Mouse (Mus musculus): ENCODE data around the gene Treml4. TPM values are rescaled to one million over a fixed set of nuclear protein-coding genes. Genes with fewer than 3 reads are reported as not detected.

The Treml4 gene
- polyA plus RNA-seq, 1 experiment from 2014 or later = 0.37 TPM

- H3K27me3 ChIP-seq = no peaks in the 10 kb centered on the region
- no peaks in the 10 kb centered on the region for H3K36me3 ChIP-seq
- peaks cover 9% of the 10 kb centered on the region; the same call in 1 of the 2 replicates for H3K4me1 ChIP-seq
- no peak overlapping the region for H3K27ac ChIP-seq
- no peak overlapping the region for H3K4me2 ChIP-seq
- ATAC-seq (ENCODE audit: insufficient number of reproducible peaks, low FRiP score, low TSS enrichment, low read depth) = no peak
- H3K9ac ChIP-seq = no peak overlapping the region
- no peaks in the 10 kb centered on the region for H3K9me3 ChIP-seq
- H3K4me3 ChIP-seq = no peak overlapping the region
Observed at GRCm38 (mm10) chr17:48278381-48278780, 14.3 kb downstream of the Treml4 start.

DNA sequence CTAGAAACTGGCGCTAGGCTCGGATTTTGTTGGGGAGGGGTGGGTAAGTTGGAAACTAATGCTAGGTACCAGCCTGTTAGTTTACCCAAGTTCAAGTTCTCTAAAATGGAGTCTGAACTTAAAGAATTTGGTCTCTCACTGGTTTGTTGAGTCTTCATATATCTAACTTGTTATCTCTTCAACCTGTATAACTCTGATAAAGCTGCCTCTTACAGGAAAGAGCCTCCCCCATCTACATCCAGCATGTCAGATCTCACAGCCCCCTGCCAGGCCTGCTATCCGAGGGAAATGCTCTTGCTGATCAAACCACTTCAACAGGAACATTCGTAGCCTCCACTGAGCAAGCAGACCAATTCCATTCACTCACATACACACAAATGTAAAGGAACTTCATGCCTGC lies 14.9 kb downstream of the Treml4 start:
- Histone ChIP-seq H3K4me2 (no peak overlapping the region), H3K4me1 (peaks cover 9% of the 10 kb centered on the region; the same call in 1 of the 2 replicates), H3K4me3 (no peak overlapping the region), H3K9me3 (no peaks in the 10 kb centered on the region), H3K27me3 (no peaks in the 10 kb centered on the region), H3K36me3 (no peaks in the 10 kb centered on the region), H3K27ac (no peak overlapping the region), H3K9ac (no peak overlapping the region)
- ATAC-seq (ENCODE audit: insufficient number of reproducible peaks, low FRiP score, low TSS enrichment, low read depth) = no peak
- WGBS = 78% methylated on average over 4 of the region's 4 CpGs

DNA sequence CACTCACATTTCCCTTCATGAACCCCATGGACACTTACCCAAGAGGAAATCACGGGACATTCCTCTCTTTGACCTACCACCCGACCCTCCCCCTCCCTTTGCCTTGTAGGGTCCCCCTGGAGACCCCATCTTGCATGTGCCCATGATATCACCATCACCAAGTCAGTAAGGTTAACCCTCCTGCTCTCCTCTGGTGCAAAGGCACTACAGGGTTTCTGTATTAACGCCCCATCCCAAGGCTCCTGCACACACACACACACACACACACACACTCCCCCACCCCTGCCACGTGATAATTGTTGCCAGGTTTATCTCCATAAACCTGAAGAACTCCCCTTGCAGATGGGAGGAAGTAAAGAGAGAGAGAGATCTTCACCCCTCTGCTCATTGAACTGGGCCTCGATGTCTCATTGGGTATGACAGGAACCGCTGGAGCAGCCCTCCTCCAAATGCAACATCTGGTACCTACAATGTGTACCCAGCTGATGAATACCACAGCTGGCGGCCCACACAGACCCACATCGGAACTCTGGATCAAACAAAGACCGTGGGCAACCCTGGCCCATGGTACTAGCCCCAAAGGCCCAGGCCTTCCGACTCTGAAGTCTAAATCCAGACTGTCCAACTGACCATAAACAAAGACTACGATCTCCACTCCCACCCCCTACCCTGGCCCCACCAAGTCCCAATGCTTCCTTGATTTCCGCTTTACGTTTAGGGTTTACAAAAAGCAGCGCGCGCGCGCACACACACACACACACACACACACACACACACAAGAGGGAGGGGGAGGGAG lies 17.0 kb downstream of the Treml4 start:
- H3K4me2 ChIP-seq = peak overlapping the region; percentile 38
- no peaks in the 10 kb centered on the region for H3K27me3 ChIP-seq
- no peaks in the 10 kb centered on the region for H3K9me3 ChIP-seq
- H3K4me1 ChIP-seq = peaks cover 9% of the 10 kb centered on the region; the same call in 1 of the 2 replicates
- H3K4me3 ChIP-seq = peak overlapping the region; percentile 27
- H3K36me3 ChIP-seq = no peaks in the 10 kb centered on the region
- no peak for ATAC-seq (ENCODE audit: insufficient number of reproducible peaks, low FRiP score, low TSS enrichment, low read depth)
- H3K9ac ChIP-seq = 0 out of 2 replicates have a peak overlapping the region, but pooled peaks have one; percentile 7
- WGBS = 30% methylated on average over 18 of the region's 18 CpGs
- no peak overlapping the region for H3K27ac ChIP-seq

GRCm38 (mm10) chr17:48281739-48282085 lies 17.6 kb downstream of the Treml4 start:
- peak overlapping the region; percentile 38 for H3K4me2 ChIP-seq
- peak overlapping the region; percentile 27 for H3K4me3 ChIP-seq
- ATAC-seq (ENCODE audit: insufficient number of reproducible peaks, low FRiP score, low TSS enrichment, low read depth) = no peak
- H3K4me1 ChIP-seq = peaks cover 9% of the 10 kb centered on the region; the same call in 1 of the 2 replicates
- no peaks in the 10 kb centered on the region for H3K36me3 ChIP-seq
- H3K27me3 ChIP-seq = no peaks in the 10 kb centered on the region
- H3K27ac ChIP-seq = no peak overlapping the region
- WGBS = 3% methylated on average over 3 of the region's 3 CpGs
- no peak overlapping the region for H3K9ac ChIP-seq
- no peaks in the 10 kb centered on the region for H3K9me3 ChIP-seq

GRCm38 (mm10) chr17:48286765-48287164 lies 22.7 kb downstream of the Treml4 start:
- no peak overlapping the region for H3K27ac ChIP-seq
- no peak overlapping the region for H3K4me2 ChIP-seq
- no peak overlapping the region for H3K9ac ChIP-seq
- WGBS = 54% methylated on average over 1 of the region's 1 CpGs
- H3K4me3 ChIP-seq = no peak overlapping the region
- H3K4me1 ChIP-seq = peaks cover under 1% of the 10 kb centered on the region; the same call in 1 of the 2 replicates
- H3K9me3 ChIP-seq = no peaks in the 10 kb centered on the region
- H3K27me3 ChIP-seq = no peaks in the 10 kb centered on the region
- no peaks in the 10 kb centered on the region for H3K36me3 ChIP-seq
- no peak for ATAC-seq (ENCODE audit: insufficient number of reproducible peaks, low FRiP score, low TSS enrichment, low read depth)

GRCm38 (mm10) chr17:48287276-48287675 lies 23.2 kb downstream of the Treml4 start:
- no peak overlapping the region for H3K9ac ChIP-seq
- 65% methylated on average over 2 of the region's 2 CpGs for WGBS
- ATAC-seq (ENCODE audit: insufficient number of reproducible peaks, low FRiP score, low TSS enrichment, low read depth) = no peak

DNA sequence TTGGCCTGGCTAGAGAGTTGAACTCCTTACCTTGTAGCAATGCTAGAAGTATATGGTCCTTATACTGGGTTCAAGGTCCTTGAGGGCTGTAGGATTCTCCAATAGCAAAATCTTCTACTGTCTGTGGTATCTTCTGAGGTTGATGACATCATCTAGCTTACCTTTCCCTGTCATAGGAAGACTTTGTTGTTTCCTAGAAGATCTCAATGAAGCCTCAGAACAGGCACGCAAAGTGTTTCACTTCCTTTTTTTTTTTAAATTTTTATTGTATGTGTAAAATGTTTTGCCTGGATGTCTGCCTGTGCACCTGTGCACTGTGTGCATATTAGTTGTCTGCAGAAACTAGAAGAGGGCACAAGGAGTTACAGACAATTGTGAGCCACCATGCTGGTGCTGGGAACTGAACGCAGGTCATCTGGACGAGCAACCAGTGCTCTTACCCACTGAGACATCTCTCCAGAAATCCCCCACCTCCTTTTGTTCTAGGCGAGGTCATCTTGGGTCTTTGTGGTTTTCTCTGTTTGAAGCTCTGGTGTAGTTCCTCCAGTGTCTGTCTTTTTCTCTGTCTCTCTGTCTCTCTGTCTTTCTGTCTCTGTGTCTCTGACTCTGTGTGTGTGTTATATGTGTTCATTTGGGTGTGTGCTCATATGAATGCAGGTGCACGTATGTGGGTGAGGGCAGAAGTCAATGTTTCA lies 29.6 kb downstream of the Treml4 start:
- Histone ChIP-seq H3K9ac (no peak overlapping the region), H3K27me3 (no peaks in the 10 kb centered on the region), H3K36me3 (no peaks in the 10 kb centered on the region), H3K9me3 (no peaks in the 10 kb centered on the region), H3K4me1 (no peaks in the 10 kb centered on the region), H3K27ac (no peak overlapping the region), H3K4me2 (no peak overlapping the region), H3K4me3 (no peak overlapping the region)
- 82% methylated on average over 5 of the region's 5 CpGs for WGBS
- ATAC-seq (ENCODE audit: insufficient number of reproducible peaks, low FRiP score, low TSS enrichment, low read depth) = no peak

More at GRCm38 (mm10) chr17:48287276-48287675, 23.2 kb downstream of the Treml4 start:
- Histone ChIP-seq H3K9me3 (no peaks in the 10 kb centered on the region), H3K4me1 (no peaks in the 10 kb centered on the region), H3K27me3 (no peaks in the 10 kb centered on the region), H3K27ac (no peak overlapping the region), H3K4me3 (no peak overlapping the region), H3K4me2 (no peak overlapping the region), H3K36me3 (no peaks in the 10 kb centered on the region)

- Histone ChIP-seq H3K27ac (no peak within 1 kb of the TSS), H3K9me3 (no peaks in the 10 kb centered on the region), H3K27me3 (no peaks in the 10 kb centered on the region), H3K4me3 (no peak within 1 kb of the TSS), H3K9ac (no peak within 1 kb of the TSS), H3K36me3 (no peaks in the 10 kb centered on the region), H3K4me1 (no peaks in the 10 kb centered on the region), H3K4me2 (no peak within 1 kb of the TSS)
- 18% methylated on average over 3 of the region's 4 CpGs for WGBS
- no peak for ATAC-seq (ENCODE audit: insufficient number of reproducible peaks, low FRiP score, low TSS enrichment, low read depth)
Observed at GRCm38 (mm10) chr17:48299203-48299602, 35.1 kb downstream of the Treml4 start, which contains the start of gene Treml2. Treml2 (plus strand) TSS chr17:48299498.

GRCm38 (mm10) chr17:48299756-48300155 lies 35.7 kb downstream of the Treml4 start:
- 54% methylated on average over 7 of the region's 7 CpGs for WGBS
- ATAC-seq (ENCODE audit: insufficient number of reproducible peaks, low FRiP score, low TSS enrichment, low read depth) = no peak

DNA sequence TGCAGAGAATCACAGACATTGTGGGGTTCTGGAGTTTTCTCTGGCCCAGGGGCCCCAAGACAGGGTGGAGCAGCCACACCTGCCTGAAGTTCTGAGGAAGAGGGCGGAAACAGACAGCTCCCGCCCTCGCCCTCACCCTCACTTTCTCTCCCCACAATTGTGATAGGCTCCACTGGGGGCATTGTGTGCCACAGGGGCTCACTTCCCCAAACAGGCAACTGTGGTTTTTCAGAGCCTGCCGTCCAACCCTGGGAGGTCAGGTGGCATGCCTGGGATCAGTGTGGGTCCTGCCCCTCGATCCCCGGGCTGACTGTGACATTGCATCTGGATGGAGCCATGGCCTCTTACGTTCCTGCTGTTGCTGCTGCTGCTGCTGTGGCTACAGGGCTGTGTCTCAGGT lies 36.1 kb downstream of the Treml4 start:
- no peak for ATAC-seq (ENCODE audit: insufficient number of reproducible peaks, low FRiP score, low TSS enrichment, low read depth)
- no peaks in the 10 kb centered on the region for H3K9me3 ChIP-seq
- H3K4me2 ChIP-seq = no peak overlapping the region
- no peak overlapping the region for H3K27ac ChIP-seq
- no peaks in the 10 kb centered on the region for H3K36me3 ChIP-seq
- WGBS = 53% methylated on average over 7 of the region's 7 CpGs
- H3K4me1 ChIP-seq = no peaks in the 10 kb centered on the region
- no peak overlapping the region for H3K9ac ChIP-seq
- no peak overlapping the region for H3K4me3 ChIP-seq
- no peaks in the 10 kb centered on the region for H3K27me3 ChIP-seq

More at GRCm38 (mm10) chr17:48299756-48300155, 35.7 kb downstream of the Treml4 start:
- Histone ChIP-seq H3K27me3 (no peaks in the 10 kb centered on the region), H3K4me1 (no peaks in the 10 kb centered on the region), H3K27ac (no peak overlapping the region), H3K9me3 (no peaks in the 10 kb centered on the region), H3K4me2 (no peak overlapping the region), H3K9ac (no peak overlapping the region), H3K4me3 (no peak overlapping the region), H3K36me3 (no peaks in the 10 kb centered on the region)

DNA sequence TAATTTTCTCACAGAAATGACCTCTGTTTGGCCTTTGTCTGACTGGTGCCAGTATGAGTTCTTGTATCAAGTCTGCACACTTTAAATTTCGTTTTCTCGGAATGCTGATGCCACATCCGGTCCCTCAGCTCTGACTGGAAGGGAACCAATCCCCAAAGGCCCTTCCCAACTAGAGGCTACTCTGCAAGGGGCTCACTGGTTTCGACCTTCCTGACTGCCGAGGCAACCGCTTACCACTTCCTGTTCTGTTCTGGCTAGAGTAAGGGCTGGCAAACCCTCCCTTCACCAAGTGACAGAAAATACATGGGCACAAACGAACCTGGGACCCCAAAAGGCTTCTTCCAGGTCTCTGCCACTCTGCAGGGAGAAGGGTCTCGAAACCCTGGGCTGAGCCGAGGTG lies 36.8 kb downstream of the Treml4 start:
- 65% methylated on average over 9 of the region's 9 CpGs for WGBS
- no peak for ATAC-seq (ENCODE audit: insufficient number of reproducible peaks, low FRiP score, low TSS enrichment, low read depth)
- H3K9me3 ChIP-seq = no peaks in the 10 kb centered on the region
- no peak overlapping the region for H3K4me3 ChIP-seq
- H3K4me2 ChIP-seq = no peak overlapping the region
- H3K4me1 ChIP-seq = no peaks in the 10 kb centered on the region
- no peak overlapping the region for H3K9ac ChIP-seq
- no peaks in the 10 kb centered on the region for H3K27me3 ChIP-seq
- no peaks in the 10 kb centered on the region for H3K36me3 ChIP-seq
- H3K27ac ChIP-seq = no peak overlapping the region

DNA sequence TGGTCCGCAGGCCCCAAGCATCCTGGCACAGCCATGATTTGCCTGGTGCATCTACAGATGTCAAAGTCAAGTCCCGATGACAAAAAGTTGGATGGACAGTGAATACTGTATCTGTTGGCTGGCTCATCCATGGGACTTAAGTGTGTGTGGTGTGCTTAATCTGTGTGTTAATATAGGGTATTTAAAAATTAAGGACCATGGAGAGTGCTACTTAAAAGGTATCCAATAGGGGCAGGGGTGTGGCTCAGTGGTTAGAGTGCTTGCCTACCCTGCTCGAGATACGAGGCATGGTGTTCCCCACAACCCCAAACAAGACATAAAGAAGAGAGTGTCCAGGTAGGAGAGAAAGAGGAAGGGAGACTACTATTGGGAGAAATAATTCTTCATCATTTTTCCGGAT lies 37.7 kb downstream of the Treml4 start:
- no peaks in the 10 kb centered on the region for H3K4me1 ChIP-seq
- H3K36me3 ChIP-seq = no peaks in the 10 kb centered on the region
- H3K27me3 ChIP-seq = no peaks in the 10 kb centered on the region
- no peak overlapping the region for H3K4me2 ChIP-seq
- H3K4me3 ChIP-seq = no peak overlapping the region
- H3K9me3 ChIP-seq = no peaks in the 10 kb centered on the region
- H3K9ac ChIP-seq = no peak overlapping the region
- no peak for ATAC-seq (ENCODE audit: insufficient number of reproducible peaks, low FRiP score, low TSS enrichment, low read depth)
- 88% methylated on average over 5 of the region's 5 CpGs for WGBS
- no peak overlapping the region for H3K27ac ChIP-seq

All from limb, embryonic 15.5 days (tissue).